Mouse (Mus musculus): ENCODE data around the gene 2610021A01Rik. TPM values are rescaled to one million over a fixed set of nuclear protein-coding genes. Genes with fewer than 3 reads are reported as not detected.

Gene 2610021A01Rik
- polyA plus RNA-seq (2014; fragmentation: Illumina TruSeq; extraction: RNeasy Lipid Tissue Mini Kit (QIAGEN cat#74804); ENCODE audit: low read depth, low replicate concordance) = 7.7 TPM

DNA sequence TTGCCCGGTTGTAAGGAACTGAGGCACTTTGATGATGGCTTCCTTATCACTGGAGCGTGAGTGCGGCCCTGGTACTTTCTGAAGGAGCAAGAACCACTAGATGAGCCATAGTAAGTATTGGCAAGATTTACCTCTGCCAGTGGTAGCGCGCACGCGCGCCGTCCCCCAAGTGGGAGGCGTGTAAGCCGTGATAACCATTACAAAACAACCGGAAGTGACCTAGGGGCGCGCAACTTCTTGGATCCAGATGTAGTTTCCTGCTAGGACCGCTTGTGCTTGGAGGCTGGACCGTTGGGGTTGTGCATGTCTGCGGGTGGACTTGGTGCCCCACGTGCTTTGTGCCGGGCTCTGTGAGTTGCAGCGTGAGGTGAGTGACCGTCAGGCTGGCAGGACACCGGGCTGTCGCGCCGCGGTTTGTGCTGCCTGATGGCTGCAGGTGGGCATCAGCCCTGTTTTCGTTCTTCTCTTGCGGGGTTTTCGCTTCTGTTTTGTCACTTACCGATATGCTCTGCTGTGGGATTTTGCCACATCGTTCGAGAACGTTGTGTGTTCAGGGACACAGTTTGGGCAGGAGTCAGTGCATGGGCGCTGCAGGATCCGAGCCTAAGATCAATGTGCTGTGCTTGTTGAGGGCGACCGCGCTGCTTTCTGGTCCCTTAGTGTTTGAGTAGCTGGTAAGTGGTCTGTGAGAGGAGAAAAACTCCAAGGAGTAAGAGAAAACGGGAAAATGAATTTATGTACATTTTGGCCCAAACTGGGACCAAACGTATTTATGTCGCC lies at the start of gene 2610021A01Rik:
Gene 2610021A01Rik (plus strand): TSS at position 197 of the 780 bp plus-strand sequence.

DNA sequence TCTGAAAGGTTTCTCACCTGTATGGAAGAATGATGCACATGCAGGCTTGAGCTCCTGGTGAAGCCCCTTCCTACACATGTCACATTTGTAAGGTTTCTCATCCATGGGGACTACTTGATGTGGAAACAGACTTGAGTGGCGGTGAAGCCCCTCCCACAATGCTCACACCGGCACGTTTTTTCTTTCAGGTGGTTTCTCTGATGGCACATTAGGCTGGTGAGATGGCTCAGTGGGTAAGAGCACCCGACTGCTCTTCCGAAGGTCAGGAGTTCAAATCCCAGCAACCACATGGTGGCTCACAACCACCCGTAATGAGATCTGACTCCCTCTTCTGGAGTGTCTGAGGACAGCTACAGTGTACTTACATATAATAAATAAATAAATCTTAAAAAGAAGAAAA lies 25.5 kb upstream of the 2610021A01Rik start, which contains the start of gene Gm6871:
Gene Gm6871 (minus strand): TSS at position 101 of the 400 bp plus-strand sequence.

DNA sequence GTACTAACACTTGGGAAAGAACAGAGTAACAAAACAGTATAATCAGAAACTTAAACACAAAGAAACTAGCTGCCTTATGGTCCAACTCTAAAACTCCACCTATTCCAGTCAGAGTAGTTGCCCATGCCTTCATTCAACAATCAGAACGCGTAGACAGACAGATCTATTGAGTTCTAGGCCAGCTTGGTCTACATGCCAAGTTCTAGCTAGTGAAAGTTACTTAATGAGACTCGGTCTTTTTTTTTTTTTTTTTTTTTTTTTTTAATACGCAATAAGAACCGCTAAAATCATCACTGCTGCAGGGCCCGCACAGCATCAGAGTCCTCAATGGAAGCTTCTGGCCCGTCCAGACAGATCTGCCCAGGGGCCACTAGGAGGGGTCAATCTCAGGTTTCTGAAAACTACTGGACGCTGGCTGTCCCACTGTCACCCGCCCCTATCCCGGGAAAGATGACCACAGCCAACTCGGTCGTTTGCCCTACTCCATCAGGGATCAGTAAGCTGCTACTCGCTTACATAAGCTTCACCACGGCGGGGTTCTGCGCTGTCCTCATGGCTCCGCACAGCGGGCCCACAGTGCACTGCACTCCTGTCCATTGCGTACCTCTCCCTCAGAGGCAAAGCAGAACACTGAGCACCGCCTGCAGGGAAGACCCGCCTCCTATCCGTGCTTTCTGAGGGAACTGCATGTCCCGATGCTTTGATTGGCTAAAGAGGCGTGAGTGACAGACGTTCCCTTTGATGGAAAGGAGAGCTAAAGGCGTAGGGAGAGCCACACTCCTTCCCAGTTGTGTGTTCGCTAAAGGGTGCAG lies 33.6 kb downstream of the 2610021A01Rik start, which contains the start of gene Zfp788:
Gene Zfp788 (plus strand): TSS at position 795 of the 812 bp plus-strand sequence.

Other genes with a start within 250 kb of the 2610021A01Rik start
- gene AI987944, start 205.9 kb upstream of the 2610021A01Rik start, polyA plus RNA-seq (2014; fragmentation: Illumina TruSeq; extraction: RNeasy Lipid Tissue Mini Kit (QIAGEN cat#74804); ENCODE audit: low read depth, low replicate concordance) = 12.9 TPM
- 0.47 TPM for gene Vmn2r57, start 150.5 kb upstream of the 2610021A01Rik start, polyA plus RNA-seq (2014; fragmentation: Illumina TruSeq; extraction: RNeasy Lipid Tissue Mini Kit (QIAGEN cat#74804); ENCODE audit: low read depth, low replicate concordance)
- 0.16 TPM for gene Gm20449, start 99.8 kb upstream of the 2610021A01Rik start, polyA plus RNA-seq (2014; fragmentation: Illumina TruSeq; extraction: RNeasy Lipid Tissue Mini Kit (QIAGEN cat#74804); ENCODE audit: low read depth, low replicate concordance)
- 5.2 TPM for gene AW146154, start 99.3 kb upstream of the 2610021A01Rik start, polyA plus RNA-seq (2014; fragmentation: Illumina TruSeq; extraction: RNeasy Lipid Tissue Mini Kit (QIAGEN cat#74804); ENCODE audit: low read depth, low replicate concordance)
- gene Gm6871, start 25.6 kb upstream of the 2610021A01Rik start, polyA plus RNA-seq (2014; fragmentation: Illumina TruSeq; extraction: RNeasy Lipid Tissue Mini Kit (QIAGEN cat#74804); ENCODE audit: low read depth, low replicate concordance) = not detected
- 7.9 TPM for gene Zfp788, start 34.0 kb downstream of the 2610021A01Rik start, polyA plus RNA-seq (2014; fragmentation: Illumina TruSeq; extraction: RNeasy Lipid Tissue Mini Kit (QIAGEN cat#74804); ENCODE audit: low read depth, low replicate concordance)